Mouse (Mus musculus) A20 (cell line): ENCODE measurements around the gene Nlrp10.

ENCODE experiments used
- DNase-seq: peaks from one replicate; pipeline ENCODE4 v3.0.0-alpha.2; 2011; ENCODE audit warnings: low read depth, low spot score

Gene Nlrp10

GRCm38 (mm10) chr7:108929726-108930393 lies at the start of gene Nlrp10:
Gene Nlrp10 (minus strand): TSS chr7:108930178.
- DNase-seq, result peak; percentile 20

DNA sequence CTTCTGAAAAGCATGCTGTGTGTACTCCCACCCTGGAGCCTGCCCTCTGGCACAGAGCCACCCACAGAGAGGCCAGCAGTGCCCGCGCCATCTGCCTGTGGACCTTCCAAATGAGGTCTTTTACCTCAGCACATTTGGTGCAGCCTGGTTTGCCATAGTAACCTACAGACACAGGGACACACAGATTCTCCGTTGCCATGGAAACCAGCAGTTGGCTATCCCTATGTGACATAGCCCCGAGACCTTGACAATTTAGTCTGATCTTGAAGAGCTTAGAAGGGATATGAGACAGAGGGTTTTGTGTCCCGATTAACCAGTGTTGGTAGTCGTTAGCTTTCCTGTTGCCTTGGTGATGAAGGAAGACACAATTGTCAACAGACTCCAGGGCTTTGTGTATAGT lies 42.3 kb upstream of the Nlrp10 start:
- no peak for DNase-seq

DNA sequence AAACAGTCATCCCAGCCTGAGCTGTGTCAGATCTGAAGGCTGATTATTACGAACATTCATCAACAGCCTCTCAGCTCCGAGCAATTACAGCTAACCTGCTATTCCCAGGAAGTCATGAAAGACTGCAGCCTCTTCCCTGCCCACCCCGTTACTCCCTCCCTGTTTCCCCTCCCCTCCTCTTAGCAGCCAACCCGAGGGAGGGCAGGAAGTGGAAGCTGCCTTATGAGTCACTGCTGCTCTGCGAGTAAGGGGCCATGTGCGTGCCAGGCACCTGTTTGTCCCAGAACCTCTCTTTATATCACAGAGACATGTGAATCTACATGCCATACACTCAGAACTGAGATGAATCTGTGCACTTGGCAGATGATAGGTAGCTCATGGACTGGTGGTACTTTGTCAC lies 38.2 kb upstream of the Nlrp10 start:
- DNase-seq, result no peak

- peak; percentile 66 for DNase-seq
Measured at GRCm38 (mm10) chr7:108966742-108967362, 36.9 kb upstream of the Nlrp10 start.

DNA sequence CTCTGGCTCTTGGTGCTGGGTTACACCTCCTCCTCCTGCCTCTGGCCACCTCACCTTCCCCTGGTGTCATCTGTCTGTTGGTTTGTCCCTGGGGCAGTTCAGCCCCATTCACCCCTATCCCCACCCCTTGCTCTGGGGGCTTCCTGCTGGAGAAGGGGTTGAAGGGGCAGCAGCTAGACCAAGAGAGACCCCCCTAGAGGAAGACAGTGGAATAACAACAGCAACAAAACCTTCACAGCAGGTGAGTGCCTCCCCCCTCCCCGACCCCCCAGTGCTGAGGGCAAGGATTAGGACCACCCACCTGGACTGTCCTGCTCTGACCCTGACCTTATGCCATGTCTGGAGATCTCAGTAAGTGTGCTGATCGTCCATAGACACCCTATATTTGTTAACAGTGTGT lies 36.0 kb upstream of the Nlrp10 start:
- DNase-seq, result peak; percentile 29

DNA sequence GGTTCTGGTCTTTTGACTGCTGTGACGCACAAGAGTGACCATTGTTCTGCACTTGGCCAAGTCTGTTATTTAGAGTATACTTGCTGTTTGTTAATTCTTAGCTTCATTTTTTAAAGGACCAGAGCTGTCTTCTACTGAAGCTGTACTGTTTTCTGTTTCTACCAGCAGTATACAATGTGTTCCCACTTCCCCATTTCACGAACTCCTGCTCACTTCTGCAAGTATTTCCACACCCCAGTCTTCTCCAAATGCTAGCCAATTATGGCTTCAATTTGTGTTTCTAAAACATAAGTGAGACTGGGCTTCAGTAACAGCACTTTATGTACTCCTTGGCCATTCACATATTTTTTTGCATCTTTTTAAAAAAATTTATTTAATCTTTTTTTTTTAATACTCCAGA lies 27.8 kb upstream of the Nlrp10 start:
- DNase-seq, result peak; percentile 29

GRCm38 (mm10) chr7:108954185-108954584 lies 24.2 kb upstream of the Nlrp10 start:
- peak; percentile 70 for DNase-seq

DNA sequence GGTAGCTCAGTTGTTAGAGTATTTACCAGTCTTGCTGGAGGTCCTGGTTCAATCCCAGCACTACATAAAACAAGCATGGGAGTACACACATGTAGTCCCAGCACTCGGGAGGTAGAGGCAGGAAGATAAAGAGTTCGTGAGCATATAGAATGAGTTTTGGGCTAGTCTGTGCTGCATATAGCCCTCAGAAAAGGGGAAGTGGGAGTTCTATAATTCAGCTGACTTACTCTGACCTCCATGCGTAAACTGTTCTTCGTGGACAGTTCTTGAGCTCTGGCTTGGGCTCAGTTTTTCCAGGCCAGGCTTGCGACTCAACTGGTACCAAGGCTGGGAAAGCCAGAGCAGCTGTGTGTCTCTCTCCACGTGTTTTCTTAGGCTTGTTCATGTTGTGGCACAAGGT lies 22.8 kb upstream of the Nlrp10 start:
- DNase-seq, result peak; percentile 20

DNA sequence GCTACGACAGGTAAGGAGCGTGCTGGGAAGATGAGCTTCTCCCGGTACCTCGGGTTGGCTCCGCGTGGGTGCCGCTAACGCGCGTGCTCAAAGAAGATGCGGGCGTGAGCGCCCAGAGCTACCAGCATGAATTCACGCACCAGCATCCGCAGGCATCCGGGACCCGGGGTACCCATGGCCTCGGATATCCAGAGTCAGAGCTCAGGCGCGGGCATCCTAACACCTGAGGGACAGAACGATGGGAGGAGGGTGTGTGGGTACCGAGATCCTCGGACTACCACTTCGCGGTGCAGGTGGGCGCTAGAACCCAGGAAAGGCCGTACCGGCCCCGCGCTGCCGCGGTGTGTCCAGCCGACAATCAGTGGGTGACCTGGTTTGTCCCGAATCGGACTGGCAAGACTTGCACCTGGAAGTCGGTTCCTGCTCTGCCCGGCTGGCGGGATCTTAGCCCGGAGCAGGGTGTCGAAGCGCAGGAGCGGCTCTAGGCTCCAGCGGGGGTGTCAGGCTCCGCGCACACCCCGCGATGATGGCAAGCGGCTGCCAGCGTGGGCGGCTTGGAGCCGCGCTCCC lies 20.9 kb upstream of the Nlrp10 start:
- DNase-seq, result no peak

DNA sequence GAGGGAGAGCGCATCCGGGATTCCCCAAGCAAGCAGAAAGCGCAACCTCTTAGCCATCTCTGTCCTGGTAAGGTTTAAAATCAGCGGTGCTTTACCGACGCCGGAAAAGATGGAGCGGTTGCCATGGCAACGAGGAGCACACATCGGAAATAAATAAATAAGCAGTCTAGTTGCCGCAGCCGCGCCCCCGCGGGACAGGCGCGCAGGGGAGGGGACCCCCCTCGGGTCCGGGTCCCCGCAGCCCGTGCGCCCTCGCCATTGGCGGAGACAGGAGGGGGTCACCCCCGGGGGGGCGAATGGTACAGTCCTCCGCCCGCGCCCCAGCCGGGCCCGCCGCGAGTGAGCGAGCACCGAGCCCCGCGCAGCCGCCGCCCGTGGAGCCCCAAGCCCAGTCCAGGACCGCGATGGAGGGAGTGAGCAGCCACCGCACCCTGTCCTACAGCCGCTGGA lies 20.4 kb upstream of the Nlrp10 start, which contains the start of gene Tub:
Tub (plus strand) TSS at position 27 of the 450 bp plus-strand sequence.
- DNase-seq, result no peak

DNA sequence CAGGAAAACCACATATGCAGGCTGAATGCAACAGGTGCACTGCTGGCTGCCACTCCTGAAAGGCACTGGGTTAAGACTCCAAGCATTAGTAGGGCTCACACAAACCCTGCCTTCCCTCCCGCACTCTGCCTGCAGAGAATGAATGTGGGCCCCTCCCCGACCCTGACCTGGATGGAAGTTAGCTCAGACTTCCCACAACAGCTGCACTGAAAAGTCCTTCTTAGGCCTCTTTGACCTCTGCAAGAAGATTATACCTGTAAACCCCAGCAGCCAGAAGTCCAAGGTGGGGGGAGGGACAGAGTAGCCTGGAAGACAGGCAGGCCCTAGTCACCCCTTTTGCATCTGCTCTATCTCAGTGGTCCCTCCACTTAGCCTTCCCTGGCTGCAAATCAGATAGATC lies 19.3 kb upstream of the Nlrp10 start:
- DNase-seq, result no peak

- DNase-seq, result no peak
Measured at GRCm38 (mm10) chr7:108948611-108949010, 18.6 kb upstream of the Nlrp10 start.

DNA sequence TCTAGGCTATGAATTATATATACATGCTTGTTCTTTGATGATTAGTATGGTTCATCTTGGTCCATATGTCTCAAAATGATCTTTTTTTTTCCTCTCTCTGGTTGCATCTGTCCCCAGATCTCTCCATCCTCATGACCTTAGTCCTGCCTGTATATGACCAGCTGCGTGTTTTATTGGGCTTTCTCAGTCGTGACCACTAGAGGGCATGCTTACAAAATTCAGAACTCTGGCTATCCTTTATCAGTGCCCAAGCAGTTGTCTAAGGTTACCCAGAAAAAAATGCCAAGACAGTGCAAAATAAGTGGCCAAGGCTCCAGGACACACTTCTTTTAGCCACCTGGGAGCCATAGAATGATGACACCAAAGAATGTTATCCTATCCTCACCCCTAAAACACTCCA lies 14.0 kb upstream of the Nlrp10 start:
- peak; percentile 59 for DNase-seq

- DNase-seq, result no peak
Measured at GRCm38 (mm10) chr7:108941466-108941865, 11.5 kb upstream of the Nlrp10 start.

DNA sequence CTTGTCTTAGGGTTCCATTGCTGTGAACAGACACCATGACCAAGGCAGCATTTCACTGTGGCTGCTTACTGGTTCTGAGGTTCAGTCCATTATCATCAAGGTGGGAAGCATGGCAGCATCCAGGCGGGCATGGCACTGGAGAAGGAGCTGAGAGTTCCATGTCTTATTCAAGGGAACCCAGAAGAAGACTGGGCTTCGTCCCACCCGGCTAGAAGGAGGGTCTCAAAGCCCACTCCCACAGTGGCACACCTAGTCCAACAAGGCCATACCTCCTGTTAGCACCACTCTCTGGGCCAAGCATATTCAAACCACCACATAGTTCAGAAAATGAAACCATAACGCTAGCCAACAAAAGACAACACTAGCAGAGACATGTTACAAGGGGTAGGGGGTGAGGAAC lies 6.6 kb upstream of the Nlrp10 start:
- no peak for DNase-seq

- DNase-seq, result peak; percentile 21
Measured at GRCm38 (mm10) chr7:108935411-108935810, 5.4 kb upstream of the Nlrp10 start.

- no peak for DNase-seq
Measured at GRCm38 (mm10) chr7:108934836-108935235, 4.9 kb upstream of the Nlrp10 start.

DNA sequence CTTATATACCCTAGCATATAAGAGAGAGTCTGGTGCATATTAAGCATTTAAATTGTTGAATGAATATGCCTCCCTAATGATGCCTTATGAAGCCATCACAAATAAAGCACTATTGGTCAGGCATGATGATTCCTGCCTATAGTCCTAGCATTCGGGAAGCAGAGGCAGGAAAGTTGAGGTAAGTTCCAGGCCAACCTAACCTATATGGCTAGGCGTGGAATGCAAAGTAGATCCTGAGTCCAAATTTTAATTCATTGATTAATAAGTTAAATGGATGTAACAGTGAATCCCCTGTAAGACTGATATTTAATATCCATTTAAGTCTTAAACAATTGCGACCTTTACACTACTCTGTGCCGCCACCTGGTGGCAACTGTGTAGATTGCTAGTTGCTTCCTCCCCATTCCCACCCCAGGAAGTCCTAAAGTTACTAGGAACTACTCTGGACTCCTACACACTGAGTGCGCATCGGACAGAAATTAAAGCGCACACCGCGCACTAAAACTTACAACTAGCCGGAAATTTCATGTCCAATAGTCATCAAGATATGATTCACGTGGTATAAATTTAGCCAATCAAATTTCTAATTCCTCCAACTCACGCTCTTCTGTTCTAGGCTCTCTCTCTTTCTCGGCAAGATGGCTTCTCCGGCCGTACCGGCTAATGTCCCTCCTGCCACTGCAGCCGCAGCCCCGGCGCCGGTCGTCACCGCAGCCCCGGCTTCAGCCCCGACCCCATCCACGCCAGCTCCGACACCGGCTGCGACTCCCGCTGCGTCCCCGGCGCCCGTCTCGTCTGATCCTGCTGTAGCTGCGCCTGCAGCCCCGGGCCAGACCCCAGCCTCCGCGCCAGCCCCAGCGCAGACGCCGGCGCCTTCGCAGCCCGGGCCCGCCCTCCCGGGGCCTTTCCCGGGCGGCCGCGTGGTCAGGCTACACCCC lies 4.1 kb upstream of the Nlrp10 start, which contains the start of gene Eif3f:
Eif3f (plus strand) TSS at position 624 of the 938 bp plus-strand sequence.
- DNase-seq, result peak; percentile 96

GRCm38 (mm10) chr7:108928280-108929188 lies 1.4 kb downstream of the Nlrp10 start:
- DNase-seq, result no peak

GRCm38 (mm10) chr7:108927043-108927442 lies 2.9 kb downstream of the Nlrp10 start:
- DNase-seq, result no peak

GRCm38 (mm10) chr7:108903969-108904368 lies 26.0 kb downstream of the Nlrp10 start:
- no peak for DNase-seq
